Mouse (Mus musculus) neural tube, embryonic 15.5 days (tissue): ENCODE data around the gene Ddx50. TPM values are rescaled to one million over a fixed set of nuclear protein-coding genes. Genes with fewer than 3 reads are reported as not detected.

ENCODE experiments used
- ATAC-seq: fragments of 200-750 bp; cut with Nextera tagmentation; 2 replicates; pipeline ENCODE4 v1.8.0; 2017; ENCODE audit warnings: mild to moderate bottlenecking, moderate TSS enrichment, moderate library complexity; ENCODE audit not compliant: low FRiP score
- H3K27ac ChIP-seq: fragments of 300-500 bp; sonication (generic); replicated peaks from 2 replicates; pipeline ENCODE4 v1.5.1; 2015; ENCODE audit warnings: mild to moderate bottlenecking, inconsistent platforms
- H3K27me3 ChIP-seq: fragments of 300-500 bp; sonication (generic); replicated peaks from 2 replicates; pipeline ENCODE4 v1.6.1; 2015; ENCODE audit warnings: inconsistent platforms
- H3K36me3 ChIP-seq: fragments of 300-500 bp; sonication (generic); 2 replicates; pipeline ENCODE4 v1.6.1; 2015; ENCODE audit warnings: inconsistent platforms
- H3K4me1 ChIP-seq: fragments of 300-500 bp; sonication (generic); 2 replicates; pipeline ENCODE4 v1.6.1; 2015; ENCODE audit warnings: inconsistent platforms
- H3K4me2 ChIP-seq: fragments of 300-500 bp; sonication (generic); 2 replicates; pipeline ENCODE4 v1.6.1; 2015; ENCODE audit warnings: inconsistent platforms, mild to moderate bottlenecking, moderate library complexity
- H3K4me3 ChIP-seq: fragments of 300-500 bp; sonication (generic); replicated peaks from 2 replicates; pipeline ENCODE4 v1.5.1; 2015; ENCODE audit warnings: mild to moderate bottlenecking, inconsistent platforms
- H3K9ac ChIP-seq: fragments of 300-500 bp; sonication (generic); replicated peaks from 2 replicates; pipeline ENCODE4 v1.6.1; 2015; ENCODE audit warnings: mild to moderate bottlenecking, inconsistent platforms
- H3K9me3 ChIP-seq: fragments of 300-500 bp; sonication (generic); replicated peaks from 2 replicates; pipeline ENCODE4 v1.6.1; 2016; ENCODE audit warnings: inconsistent platforms
- WGBS: fragments of 180-500 bp; shearing (Covaris S2); methylation state at CpG from one replicate; pipeline ENCODE4 v1.1.7; 2015; ENCODE audit warnings: mixed read lengths; 5-methylcytosine and 5-hydroxymethylcytosine counted together
- polyA plus RNA-seq: library from polyadenylated mRNA; unstranded; fragments of >200 nt; fragmentation: Nextera tagmentation; extraction: Ambion mirVana; gene quantifications from 2 replicates; pipeline ENCODE4 v1.2.1, GENCODE M21; 2015

Gene Ddx50
- 80.6 and 89.4 TPM in 2 replicates for polyA plus RNA-seq

GRCm38 (mm10) chr10:62650881-62651810, at the start of gene Ddx50:
Gene Ddx50 (minus strand): TSS chr10:62651218.
- peak within 1 kb of the TSS; percentile 94 for H3K27ac ChIP-seq
- no peaks in the 10 kb centered on the region for H3K9me3 ChIP-seq
- H3K27me3 ChIP-seq = no peaks in the 10 kb centered on the region
- peak within 1 kb of the TSS; percentile 99 for H3K4me3 ChIP-seq
- WGBS = under 1% methylated on average over 81 of the region's 89 CpGs
- H3K4me2 ChIP-seq = peak within 1 kb of the TSS; percentile 74
- peak; percentile 99 for ATAC-seq
- H3K4me1 ChIP-seq = peaks cover 21% of the 10 kb centered on the region
- peak within 1 kb of the TSS; percentile 93 for H3K9ac ChIP-seq
- peaks cover 8% of the 10 kb centered on the region for H3K36me3 ChIP-seq

- no peak for ATAC-seq
- H3K27me3 ChIP-seq = 0 out of 2 replicates have a peak, but pooled peaks cover 9% of the 10 kb centered on the region
- H3K36me3 ChIP-seq = no peaks in the 10 kb centered on the region
- H3K27ac ChIP-seq = no peak overlapping the region
- peaks cover 6% of the 10 kb centered on the region for H3K4me1 ChIP-seq
- 67% methylated on average over 8 of the region's 8 CpGs for WGBS
- no peaks in the 10 kb centered on the region for H3K9me3 ChIP-seq
- no peak overlapping the region for H3K4me3 ChIP-seq
- no peak overlapping the region for H3K9ac ChIP-seq
- H3K4me2 ChIP-seq = no peak overlapping the region
These were observed 41.8 kb upstream of the Ddx50 start for GRCm38 (mm10) chr10:62692771-62693170.

- Histone ChIP-seq H3K9ac (no peak overlapping the region), H3K9me3 (no peaks in the 10 kb centered on the region), H3K27ac (no peak overlapping the region)
These were observed 41.2 kb upstream of the Ddx50 start for GRCm38 (mm10) chr10:62692244-62692643.

GRCm38 (mm10) chr10:62687032-62687674, 36.1 kb upstream of the Ddx50 start:
- ATAC-seq = peak; percentile 65
- Histone ChIP-seq H3K4me1 (peaks cover 23% of the 10 kb centered on the region), H3K36me3 (no peaks in the 10 kb centered on the region), H3K27ac (peak overlapping the region; percentile 49), H3K4me2 (0 out of 2 replicates have a peak overlapping the region, but pooled peaks have one; percentile 13), H3K4me3 (no peak overlapping the region), H3K27me3 (peaks cover 30% of the 10 kb centered on the region), H3K9ac (no peak overlapping the region), H3K9me3 (no peaks in the 10 kb centered on the region)
- 18% methylated on average over 15 of the region's 15 CpGs for WGBS

More at GRCm38 (mm10) chr10:62692244-62692643, 41.2 kb upstream of the Ddx50 start:
- no peaks in the 10 kb centered on the region for H3K36me3 ChIP-seq
- 78% methylated on average over 3 of the region's 3 CpGs for WGBS
- H3K4me3 ChIP-seq = no peak overlapping the region
- H3K4me2 ChIP-seq = no peak overlapping the region
- H3K4me1 ChIP-seq = peaks cover 11% of the 10 kb centered on the region
- H3K27me3 ChIP-seq = 0 out of 2 replicates have a peak, but pooled peaks cover 9% of the 10 kb centered on the region
- ATAC-seq = no peak

DNA sequence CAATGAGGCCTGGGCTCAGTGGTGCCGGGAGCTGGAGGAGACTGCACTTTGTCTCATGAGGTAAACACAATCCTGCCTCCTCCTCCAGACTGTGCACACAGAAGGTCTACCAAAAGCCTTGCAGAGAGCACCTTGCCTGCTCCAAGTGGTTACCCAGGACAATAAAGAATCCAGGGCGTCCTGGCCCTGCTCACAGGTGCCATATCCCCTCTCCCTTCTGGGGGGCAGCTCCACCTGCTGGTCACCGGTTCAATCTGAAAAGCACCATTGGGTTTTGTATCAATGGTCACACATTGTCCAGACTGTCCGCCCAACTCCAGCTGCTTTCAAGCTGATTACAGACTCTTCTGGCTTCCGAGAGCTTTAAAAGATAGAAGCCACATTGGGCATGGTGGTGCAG, 32.0 kb upstream of the Ddx50 start:
- ATAC-seq = no peak
- whole genome bisulfite sequencing = 54% methylated on average over 5 of the region's 5 CpGs
- H3K27me3 ChIP-seq = peaks cover 27% of the 10 kb centered on the region

GRCm38 (mm10) chr10:62679833-62680232, 28.8 kb upstream of the Ddx50 start:
- WGBS = 71% methylated on average over 1 of the region's 1 CpGs

More for the DNA sequence above, 32.0 kb upstream of the Ddx50 start:
- Histone ChIP-seq H3K4me2 (no peak overlapping the region), H3K9ac (no peak overlapping the region), H3K4me1 (peaks cover 20% of the 10 kb centered on the region), H3K4me3 (no peak overlapping the region), H3K27ac (no peak overlapping the region), H3K9me3 (no peaks in the 10 kb centered on the region), H3K36me3 (no peaks in the 10 kb centered on the region)

GRCm38 (mm10) chr10:62677329-62677728, 26.3 kb upstream of the Ddx50 start:
- Histone ChIP-seq H3K9me3 (no peaks in the 10 kb centered on the region), H3K4me1 (no peaks in the 10 kb centered on the region), H3K4me3 (no peak overlapping the region), H3K36me3 (no peaks in the 10 kb centered on the region), H3K27ac (no peak overlapping the region), H3K9ac (no peak overlapping the region), H3K27me3 (peaks cover 6% of the 10 kb centered on the region), H3K4me2 (no peak overlapping the region)
- WGBS = 63% methylated on average over 5 of the region's 5 CpGs
- no peak for ATAC-seq

More at GRCm38 (mm10) chr10:62679833-62680232, 28.8 kb upstream of the Ddx50 start:
- Histone ChIP-seq H3K4me1 (no peaks in the 10 kb centered on the region), H3K4me2 (no peak overlapping the region), H3K4me3 (no peak overlapping the region), H3K27ac (no peak overlapping the region), H3K27me3 (peaks cover 24% of the 10 kb centered on the region), H3K9ac (no peak overlapping the region), H3K9me3 (no peaks in the 10 kb centered on the region), H3K36me3 (no peaks in the 10 kb centered on the region)
- ATAC-seq = no peak

DNA sequence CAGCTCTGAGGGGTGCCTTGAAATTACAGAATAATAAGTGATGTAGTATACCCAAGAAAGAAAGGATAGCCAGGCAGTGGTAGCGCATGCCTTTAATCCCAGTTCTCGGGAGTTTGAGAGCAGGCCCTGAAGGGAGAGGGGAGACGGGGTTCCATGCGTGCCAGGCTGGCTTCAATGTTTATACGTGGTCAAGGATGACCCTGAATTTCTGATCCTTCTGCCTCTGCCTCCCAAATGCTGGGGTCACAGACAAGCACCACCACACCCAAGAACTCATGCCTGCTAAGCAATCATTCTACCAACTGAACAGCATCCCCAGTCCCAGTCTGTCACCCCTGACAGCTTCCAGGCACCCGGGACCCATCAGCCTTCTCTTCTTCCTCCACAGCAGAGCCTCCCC, 25.2 kb upstream of the Ddx50 start:
- no peaks in the 10 kb centered on the region for H3K36me3 ChIP-seq
- no peak overlapping the region for H3K4me3 ChIP-seq
- no peak overlapping the region for H3K27ac ChIP-seq
- H3K27me3 ChIP-seq = peaks cover 3% of the 10 kb centered on the region; the same call in 1 of the 2 replicates
- no peak for ATAC-seq
- H3K4me2 ChIP-seq = no peak overlapping the region
- WGBS = 92% methylated on average over 6 of the region's 6 CpGs
- no peaks in the 10 kb centered on the region for H3K4me1 ChIP-seq
- no peak overlapping the region for H3K9ac ChIP-seq
- H3K9me3 ChIP-seq = no peaks in the 10 kb centered on the region

DNA sequence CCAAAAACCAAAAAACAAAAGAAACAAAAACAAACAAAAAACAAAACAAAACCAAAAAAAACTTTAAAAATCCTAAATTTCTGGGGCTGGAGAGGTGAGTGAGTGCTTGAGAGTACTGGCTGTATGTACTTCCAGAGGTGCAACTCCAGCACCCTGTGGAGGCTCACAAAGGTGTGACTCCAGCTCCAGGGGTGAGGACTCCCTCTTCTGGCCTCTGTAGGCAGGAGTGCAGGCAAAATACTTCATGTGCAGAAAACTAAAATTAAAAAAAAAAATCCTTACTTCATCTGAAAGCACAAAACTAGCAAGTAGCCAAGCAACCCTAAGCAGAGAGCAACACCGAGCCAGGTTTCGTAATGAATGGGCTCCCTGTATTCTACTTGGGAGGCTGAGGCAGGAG, 21.3 kb upstream of the Ddx50 start:
- Histone ChIP-seq H3K9ac (no peak overlapping the region), H3K27me3 (no peaks in the 10 kb centered on the region), H3K27ac (no peak overlapping the region), H3K4me1 (no peaks in the 10 kb centered on the region), H3K36me3 (no peaks in the 10 kb centered on the region), H3K4me3 (no peak overlapping the region), H3K4me2 (no peak overlapping the region), H3K9me3 (no peaks in the 10 kb centered on the region)
- 98% methylated on average over 2 of the region's 2 CpGs for WGBS
- no peak for ATAC-seq

DNA sequence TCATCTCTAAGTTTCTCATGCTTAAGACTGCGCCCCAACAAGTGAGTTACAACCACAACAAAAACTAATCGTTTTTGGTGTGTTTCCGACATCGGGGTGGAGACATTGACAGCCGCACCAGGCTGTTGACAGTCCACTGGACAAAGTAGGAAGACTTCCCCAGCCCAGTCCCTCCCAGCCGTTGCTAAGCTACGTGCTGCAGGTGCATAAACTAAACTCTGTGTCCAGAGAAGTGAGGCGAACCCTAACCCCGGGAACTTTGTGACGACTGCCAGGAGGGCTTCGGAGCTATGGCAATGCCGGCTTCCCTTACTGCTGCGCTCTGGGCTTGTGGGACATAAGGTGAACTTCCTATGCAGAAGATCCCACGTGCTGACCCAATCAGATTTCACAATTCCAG, 18.2 kb upstream of the Ddx50 start:
- no peak overlapping the region for H3K27ac ChIP-seq
- no peak overlapping the region for H3K4me2 ChIP-seq
- ATAC-seq = no peak
- H3K36me3 ChIP-seq = no peaks in the 10 kb centered on the region
- H3K4me3 ChIP-seq = no peak overlapping the region
- H3K27me3 ChIP-seq = 0 out of 2 replicates have a peak, but pooled peaks cover 5% of the 10 kb centered on the region
- H3K9me3 ChIP-seq = no peaks in the 10 kb centered on the region
- no peak overlapping the region for H3K9ac ChIP-seq
- WGBS = 77% methylated on average over 14 of the region's 14 CpGs
- no peaks in the 10 kb centered on the region for H3K4me1 ChIP-seq

- WGBS = 77% methylated on average over 2 of the region's 2 CpGs
- Histone ChIP-seq H3K9me3 (no peaks in the 10 kb centered on the region), H3K4me1 (no peaks in the 10 kb centered on the region), H3K36me3 (no peaks in the 10 kb centered on the region), H3K9ac (no peak overlapping the region), H3K4me3 (no peak overlapping the region), H3K27me3 (0 out of 2 replicates have a peak, but pooled peaks cover 7% of the 10 kb centered on the region), H3K4me2 (no peak overlapping the region), H3K27ac (no peak overlapping the region)
- no peak for ATAC-seq
These were observed 17.4 kb upstream of the Ddx50 start for GRCm38 (mm10) chr10:62668463-62668862.
